Mouse (Mus musculus) bone marrow, adult 2 months (tissue): ENCODE results near the gene Cabp2.

Experiments used
- CTCF ChIP-seq: fragments of 200-500 bp; IDR thresholded peaks from 2 replicates; pipeline ENCODE4 v1.5.1; 2011; ENCODE audit warnings: low read length, control low read depth; ENCODE audit not compliant: control insufficient read depth, insufficient read depth
- POLR2A ChIP-seq: fragments of 200-500 bp; IDR thresholded peaks from 2 replicates; pipeline ENCODE4 v1.6.1; 2011; ENCODE audit warnings: low read depth, mild to moderate bottlenecking, control low read depth, low read length, borderline replicate concordance; ENCODE audit not compliant: control insufficient read depth

DNA sequence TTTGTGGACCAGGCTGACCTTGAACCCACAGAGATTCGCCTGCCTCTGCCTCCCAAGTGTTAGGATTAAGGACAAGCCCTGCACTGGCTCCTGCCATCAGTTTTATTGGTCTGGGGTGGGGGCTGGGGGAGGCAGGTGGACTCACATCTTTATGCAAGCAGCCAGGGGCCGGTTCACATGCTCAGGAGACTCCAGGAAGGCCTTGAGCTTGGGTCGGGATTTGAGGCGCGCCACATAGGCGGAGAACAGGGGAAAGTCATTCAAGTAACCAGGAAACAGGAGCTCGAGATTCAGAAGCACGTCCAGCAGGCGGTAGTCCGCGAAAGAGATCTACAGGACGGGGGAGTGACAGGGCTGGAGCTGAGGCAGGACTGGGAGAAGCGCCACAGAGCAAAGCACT is 24.0 kb upstream of the Cabp2 start:
- TF ChIP-seq POLR2A (no peak), CTCF (no peak)
